Mouse (Mus musculus) hindbrain, embryonic 13.5 days (tissue): ENCODE data around the gene Tspan14. TPM values are rescaled to one million over a fixed set of nuclear protein-coding genes. Genes with fewer than 3 reads are reported as not detected.

Experiments used
- ATAC-seq: fragments of 200-750 bp; cut with Nextera tagmentation; 2 replicates; pipeline ENCODE4 v1.8.0; 2017; ENCODE audit warnings: moderate TSS enrichment; ENCODE audit not compliant: low FRiP score
- H3K27ac ChIP-seq: fragments of 300-500 bp; sonication (generic); 2 replicates; pipeline ENCODE4 v1.5.1; 2015; ENCODE audit warnings: inconsistent platforms, mild to moderate bottlenecking, moderate library complexity
- H3K27me3 ChIP-seq: fragments of 300-500 bp; sonication (generic); 2 replicates; pipeline ENCODE4 v1.6.1; 2015; ENCODE audit warnings: mild to moderate bottlenecking, inconsistent platforms
- H3K36me3 ChIP-seq: fragments of 300-500 bp; sonication (generic); 2 replicates; pipeline ENCODE4 v1.6.1; 2015; ENCODE audit warnings: mild to moderate bottlenecking, inconsistent platforms
- H3K4me1 ChIP-seq: fragments of 300-500 bp; sonication (generic); replicated peaks from 2 replicates; pipeline ENCODE4 v1.6.1; 2015; ENCODE audit warnings: inconsistent platforms
- H3K4me2 ChIP-seq: fragments of 300-500 bp; sonication (generic); 2 replicates; pipeline ENCODE4 v1.6.1; 2015; ENCODE audit warnings: inconsistent platforms, mild to moderate bottlenecking, moderate library complexity
- H3K4me3 ChIP-seq: fragments of 300-500 bp; sonication (generic); 2 replicates; pipeline ENCODE4 v1.5.1; 2015; ENCODE audit warnings: mild to moderate bottlenecking, inconsistent platforms
- H3K9ac ChIP-seq: fragments of 300-500 bp; sonication (generic); 2 replicates; pipeline ENCODE4 v1.6.1; 2015; ENCODE audit warnings: mild to moderate bottlenecking, inconsistent platforms
- H3K9me3 ChIP-seq: fragments of 300-500 bp; sonication (generic); 2 replicates; pipeline ENCODE4 v1.6.1; 2016; ENCODE audit warnings: inconsistent platforms
- WGBS: fragments of 180-500 bp; shearing (Covaris S2); methylation state at CpG from one replicate; pipeline ENCODE4 v1.1.7; 2015; 5-methylcytosine and 5-hydroxymethylcytosine counted together
- polyA plus RNA-seq: library from polyadenylated mRNA; unstranded; fragments of >200 nt; fragmentation: Nextera tagmentation; extraction: Ambion mirVana; gene quantifications from 2 replicates; pipeline ENCODE4 v1.2.1, GENCODE M21; 2015

Tspan14 gene
- polyA plus RNA-seq, 1 experiment from 2014 or later, result 77.0 TPM

DNA sequence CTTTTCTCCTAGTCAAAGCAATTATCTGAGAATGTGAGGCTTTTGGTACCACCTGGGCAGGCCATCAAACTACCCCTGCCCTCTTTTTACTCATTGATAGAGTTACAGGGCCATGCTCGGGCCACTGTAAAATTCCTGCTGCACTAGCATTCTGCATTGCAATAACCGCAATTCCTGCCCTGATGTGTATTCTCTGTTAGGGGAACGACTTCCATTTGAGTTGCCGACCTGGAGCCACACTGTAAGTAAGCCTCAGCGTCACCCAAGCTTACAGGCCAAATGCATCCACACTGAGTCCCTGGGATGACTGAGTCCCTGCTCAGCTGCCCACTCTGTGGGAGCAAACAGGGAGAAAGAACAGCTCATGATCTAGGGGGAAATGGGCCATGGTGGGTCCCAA lies 35.0 kb upstream of the Tspan14 start:
- H3K27me3 ChIP-seq, result no peaks in the 10 kb centered on the region
- H3K27ac ChIP-seq, result no peak overlapping the region
- H3K4me1 ChIP-seq, result peaks cover 17% of the 10 kb centered on the region
- ATAC-seq, result no peak
- no peak overlapping the region for H3K4me3 ChIP-seq
- H3K9me3 ChIP-seq, result no peaks in the 10 kb centered on the region
- H3K36me3 ChIP-seq, result peaks cover 52% of the 10 kb centered on the region
- no peak overlapping the region for H3K9ac ChIP-seq
- no peak overlapping the region for H3K4me2 ChIP-seq
- 91% methylated on average over 5 of the region's 5 CpGs for WGBS

DNA sequence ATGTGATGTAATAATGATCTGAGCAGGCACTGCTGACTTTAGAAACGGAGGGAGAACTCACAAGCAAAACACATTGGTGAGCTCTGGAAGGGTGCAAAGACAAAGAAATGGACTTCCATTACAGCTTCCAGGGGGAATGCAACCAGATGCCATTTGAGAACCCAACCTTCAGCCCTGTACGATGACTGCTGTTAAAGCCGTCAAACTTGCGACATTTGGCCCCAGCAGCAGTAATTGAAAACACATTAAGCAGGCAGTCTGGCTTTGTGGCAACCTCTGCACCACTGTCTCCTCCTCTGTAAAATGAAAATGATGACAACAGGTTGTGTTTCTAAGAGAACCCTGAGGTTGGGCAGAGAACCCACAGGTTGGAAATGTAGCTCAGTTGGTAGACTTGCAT lies 34.2 kb upstream of the Tspan14 start:
- Histone ChIP-seq H3K4me3 (no peak overlapping the region), H3K36me3 (peaks cover 59% of the 10 kb centered on the region), H3K9me3 (no peaks in the 10 kb centered on the region), H3K27ac (no peak overlapping the region), H3K27me3 (no peaks in the 10 kb centered on the region), H3K4me2 (no peak overlapping the region), H3K9ac (no peak overlapping the region), H3K4me1 (peaks cover 17% of the 10 kb centered on the region)
- ATAC-seq, result no peak
- WGBS, result 84% methylated on average over 4 of the region's 4 CpGs

DNA sequence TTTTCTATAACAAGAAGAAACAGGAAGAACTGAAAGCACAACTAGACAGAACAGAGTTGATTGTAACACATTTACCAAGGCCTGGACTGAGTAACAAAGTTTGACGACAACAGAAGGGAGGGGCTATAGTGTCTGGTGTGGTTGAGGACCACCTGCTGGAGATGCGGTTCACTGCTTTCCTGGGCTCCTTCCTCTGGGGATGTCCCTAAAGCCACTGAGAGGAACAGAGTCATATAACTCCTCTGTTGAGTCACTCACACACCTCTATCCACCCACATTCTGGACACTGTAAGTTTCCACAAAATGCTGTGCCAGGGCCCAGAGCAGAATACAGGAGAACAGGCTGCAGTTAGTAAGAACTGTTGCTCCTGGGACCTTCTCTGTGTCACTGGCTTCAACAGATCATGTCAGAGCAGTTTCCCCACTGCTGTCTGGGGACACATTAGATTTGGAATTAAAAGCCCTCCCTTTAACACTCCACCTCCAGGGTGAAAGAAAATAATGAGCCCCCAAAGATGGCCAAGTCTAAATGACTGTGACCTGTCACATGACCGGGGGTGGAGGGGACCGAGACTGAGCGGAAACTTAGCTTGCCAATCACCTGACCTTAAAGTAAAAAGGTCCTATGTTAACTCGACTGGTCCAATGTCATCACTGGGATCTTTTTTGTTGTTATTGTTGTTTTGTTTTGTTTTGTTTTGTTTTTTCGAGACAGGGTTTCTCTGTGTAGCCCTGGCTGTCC lies 33.5 kb upstream of the Tspan14 start:
- H3K36me3 ChIP-seq, result peaks cover 65% of the 10 kb centered on the region
- WGBS, result 85% methylated on average over 7 of the region's 7 CpGs
- H3K4me1 ChIP-seq, result peaks cover 16% of the 10 kb centered on the region
- H3K4me3 ChIP-seq, result no peak overlapping the region
- no peak overlapping the region for H3K9ac ChIP-seq
- H3K4me2 ChIP-seq, result no peak overlapping the region
- no peaks in the 10 kb centered on the region for H3K9me3 ChIP-seq
- no peaks in the 10 kb centered on the region for H3K27me3 ChIP-seq
- H3K27ac ChIP-seq, result no peak overlapping the region
- no peak for ATAC-seq

DNA sequence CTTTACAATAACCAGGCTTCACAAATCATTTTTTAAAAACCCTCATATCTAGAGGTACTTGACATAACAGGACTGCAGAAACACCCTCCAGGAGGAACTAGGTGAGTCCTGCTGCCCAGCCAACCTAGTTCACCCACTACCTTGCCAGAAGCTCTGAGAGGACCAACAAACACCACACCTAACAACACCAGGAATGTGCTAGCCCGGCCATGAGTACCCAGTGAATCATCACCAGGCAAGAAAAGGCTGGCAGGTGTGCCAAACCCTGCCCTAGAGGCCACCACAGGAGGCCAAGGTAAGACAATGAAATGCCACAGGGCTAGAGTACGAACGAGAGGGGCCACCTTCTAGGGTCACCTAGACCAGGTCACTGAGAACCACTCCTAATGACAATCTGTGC lies 29.6 kb upstream of the Tspan14 start:
- Histone ChIP-seq H3K27ac (no peak overlapping the region), H3K36me3 (peaks cover 76% of the 10 kb centered on the region), H3K4me1 (no peaks in the 10 kb centered on the region), H3K27me3 (no peaks in the 10 kb centered on the region), H3K4me2 (no peak overlapping the region), H3K9me3 (no peaks in the 10 kb centered on the region), H3K4me3 (no peak overlapping the region), H3K9ac (no peak overlapping the region)
- ATAC-seq, result no peak
- WGBS, result 82% methylated on average over 3 of the region's 3 CpGs

DNA sequence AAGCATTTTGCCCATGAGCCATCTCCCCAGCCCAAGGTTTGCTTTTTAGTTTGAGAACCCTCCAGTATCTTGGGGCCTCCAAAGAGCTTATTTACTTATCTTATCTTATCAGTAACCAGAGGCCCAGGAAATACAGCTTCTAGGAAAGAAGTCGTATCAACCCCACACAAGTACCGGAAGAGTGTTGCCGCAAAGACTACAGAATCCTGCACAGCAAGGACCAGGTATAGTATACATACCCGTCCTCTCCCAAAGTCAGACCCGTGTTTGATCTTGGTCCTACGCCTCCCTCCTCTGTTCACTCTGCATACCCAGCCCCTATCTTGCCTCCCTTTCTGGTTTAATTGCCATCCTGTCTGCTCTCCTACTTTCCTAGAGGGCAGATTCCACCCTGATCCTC lies 25.9 kb upstream of the Tspan14 start:
- no peak overlapping the region for H3K4me3 ChIP-seq
- no peaks in the 10 kb centered on the region for H3K4me1 ChIP-seq
- no peak for ATAC-seq
- no peak overlapping the region for H3K27ac ChIP-seq
- peaks cover 43% of the 10 kb centered on the region for H3K36me3 ChIP-seq
- H3K9me3 ChIP-seq, result no peaks in the 10 kb centered on the region
- no peak overlapping the region for H3K9ac ChIP-seq
- no peak overlapping the region for H3K4me2 ChIP-seq
- H3K27me3 ChIP-seq, result no peaks in the 10 kb centered on the region
- 87% methylated on average over 6 of the region's 6 CpGs for WGBS

DNA sequence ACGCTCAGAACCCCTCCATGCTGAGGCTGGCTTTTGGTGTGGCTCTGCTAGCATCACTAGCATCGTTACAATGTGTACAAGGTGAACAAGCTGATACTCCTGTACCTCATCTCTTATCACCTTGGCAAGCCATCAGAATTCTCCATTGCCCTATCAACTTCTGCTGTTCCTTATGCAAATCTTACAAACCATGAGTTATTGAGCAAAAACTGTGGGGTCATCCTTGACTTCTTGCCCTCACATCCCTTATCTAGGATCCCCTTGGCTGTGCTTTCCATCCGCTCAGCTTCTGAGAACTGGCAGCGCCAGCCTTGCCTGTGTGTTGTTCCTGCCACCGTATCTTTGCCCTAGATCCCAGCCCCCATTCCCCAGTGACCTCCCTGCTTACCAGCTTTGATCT lies 22.2 kb upstream of the Tspan14 start:
- Histone ChIP-seq H3K27me3 (no peaks in the 10 kb centered on the region), H3K36me3 (peaks cover 10% of the 10 kb centered on the region)
- 91% methylated on average over 5 of the region's 5 CpGs for WGBS

DNA sequence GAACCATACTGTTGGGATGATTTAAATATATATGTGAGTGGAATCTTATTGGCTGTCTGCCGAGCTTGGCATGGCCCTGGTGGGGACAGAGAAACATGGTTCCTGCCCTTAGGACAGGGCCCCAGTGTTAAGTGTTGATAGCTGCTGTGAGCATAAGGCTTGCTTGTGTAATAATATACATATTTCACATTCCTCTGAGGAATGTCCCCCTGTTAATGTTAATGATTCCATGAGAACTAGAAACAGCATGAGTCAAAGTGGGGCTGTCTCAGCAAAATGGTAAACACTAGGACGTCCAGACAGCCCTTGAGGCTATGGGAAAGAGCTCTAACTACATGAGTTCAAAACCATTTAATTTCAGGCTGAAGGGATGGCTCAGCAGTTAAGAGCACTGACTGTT lies 20.6 kb upstream of the Tspan14 start:
- H3K4me3 ChIP-seq, result no peak overlapping the region
- no peaks in the 10 kb centered on the region; the same call in 1 of the 2 replicates for H3K9me3 ChIP-seq
- no peaks in the 10 kb centered on the region for H3K4me1 ChIP-seq
- 87% methylated on average over 2 of the region's 2 CpGs for WGBS
- no peak overlapping the region for H3K4me2 ChIP-seq
- H3K9ac ChIP-seq, result no peak overlapping the region
- no peak for ATAC-seq
- H3K36me3 ChIP-seq, result no peaks in the 10 kb centered on the region
- H3K27ac ChIP-seq, result no peak overlapping the region
- H3K27me3 ChIP-seq, result no peaks in the 10 kb centered on the region

More for the DNA sequence above, 22.2 kb upstream of the Tspan14 start:
- no peak overlapping the region for H3K4me2 ChIP-seq
- H3K9me3 ChIP-seq, result no peaks in the 10 kb centered on the region; the same call in 1 of the 2 replicates
- H3K4me1 ChIP-seq, result no peaks in the 10 kb centered on the region
- ATAC-seq, result no peak
- no peak overlapping the region for H3K9ac ChIP-seq
- H3K4me3 ChIP-seq, result no peak overlapping the region
- H3K27ac ChIP-seq, result no peak overlapping the region

DNA sequence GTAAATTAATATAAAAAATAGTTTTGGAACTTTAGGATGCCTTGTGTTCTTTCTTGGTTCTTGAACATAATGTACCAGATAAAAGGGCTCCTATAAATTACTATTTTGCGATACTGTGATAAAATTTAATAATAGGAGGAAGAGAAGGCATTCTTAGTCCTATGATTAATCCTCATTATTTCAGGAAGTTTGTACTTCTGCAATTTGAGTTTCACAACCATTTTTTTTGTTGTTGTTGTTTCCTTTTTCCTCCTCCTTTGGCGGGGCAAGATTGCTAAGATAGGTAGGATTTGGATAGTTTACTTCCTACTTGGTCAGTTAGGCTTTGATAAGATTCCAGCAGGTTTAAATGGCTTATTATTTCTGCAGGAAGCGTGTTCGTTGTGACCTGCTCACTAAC lies 19.0 kb upstream of the Tspan14 start:
- ATAC-seq, result no peak
- Histone ChIP-seq H3K4me3 (no peak overlapping the region), H3K27me3 (no peaks in the 10 kb centered on the region), H3K9ac (no peak overlapping the region), H3K4me1 (no peaks in the 10 kb centered on the region), H3K27ac (no peak overlapping the region), H3K4me2 (no peak overlapping the region), H3K36me3 (no peaks in the 10 kb centered on the region), H3K9me3 (no peaks in the 10 kb centered on the region; the same call in 1 of the 2 replicates)
- 94% methylated on average over 4 of the region's 4 CpGs for WGBS

DNA sequence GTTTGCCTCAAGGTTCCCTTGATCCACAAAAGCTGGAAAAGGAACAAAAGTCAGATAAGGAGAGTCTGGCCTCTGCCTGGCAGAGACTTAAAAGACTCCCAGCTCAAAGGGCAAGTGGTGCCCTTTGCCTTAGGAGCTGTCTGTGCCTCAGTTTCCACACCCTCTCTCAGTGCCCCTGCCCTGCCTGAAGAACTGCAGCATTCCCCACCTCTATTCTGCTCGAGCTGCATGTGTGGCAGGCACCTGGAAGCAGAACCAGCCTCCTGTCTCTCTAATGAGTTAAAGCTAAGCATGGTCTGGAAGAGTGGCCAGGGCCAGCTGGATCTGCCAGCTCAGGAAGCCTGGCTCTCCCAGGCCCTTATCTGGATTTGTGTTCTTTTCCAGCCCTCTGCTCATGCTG lies 13.1 kb upstream of the Tspan14 start:
- H3K9me3 ChIP-seq, result no peaks in the 10 kb centered on the region
- no peak overlapping the region for H3K4me2 ChIP-seq
- H3K9ac ChIP-seq, result no peak overlapping the region
- H3K27ac ChIP-seq, result no peak overlapping the region
- 68% methylated on average over 1 of the region's 1 CpGs for WGBS
- no peak for ATAC-seq
- no peak overlapping the region for H3K4me3 ChIP-seq
- no peaks in the 10 kb centered on the region for H3K27me3 ChIP-seq
- H3K36me3 ChIP-seq, result no peaks in the 10 kb centered on the region
- no peaks in the 10 kb centered on the region for H3K4me1 ChIP-seq

DNA sequence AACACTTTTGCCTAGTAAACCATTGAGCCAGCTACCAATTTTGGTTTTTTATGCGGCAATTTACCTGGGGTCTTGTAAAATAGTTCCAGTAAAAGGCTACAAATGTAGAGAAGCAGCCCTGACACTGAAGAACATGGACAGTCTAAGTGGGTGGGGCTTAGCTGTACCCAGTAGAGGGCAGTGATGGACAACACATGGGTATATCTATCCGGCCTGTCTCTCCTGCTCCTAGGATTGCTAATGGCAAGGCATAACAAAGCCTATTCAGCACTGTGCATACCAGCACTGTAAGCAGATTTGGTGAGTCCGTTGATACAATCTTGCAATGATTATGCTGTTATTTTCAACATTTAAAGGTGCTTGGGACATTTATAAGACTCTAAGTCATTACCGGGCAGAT lies 12.4 kb upstream of the Tspan14 start:
- no peak overlapping the region for H3K4me3 ChIP-seq
- no peak overlapping the region for H3K27ac ChIP-seq
- H3K4me2 ChIP-seq, result no peak overlapping the region
- H3K36me3 ChIP-seq, result no peaks in the 10 kb centered on the region
- peak; percentile 71 for ATAC-seq
- H3K9me3 ChIP-seq, result no peaks in the 10 kb centered on the region
- H3K27me3 ChIP-seq, result no peaks in the 10 kb centered on the region
- no peaks in the 10 kb centered on the region for H3K4me1 ChIP-seq
- no peak overlapping the region for H3K9ac ChIP-seq
- 50% methylated on average over 4 of the region's 4 CpGs for WGBS

DNA sequence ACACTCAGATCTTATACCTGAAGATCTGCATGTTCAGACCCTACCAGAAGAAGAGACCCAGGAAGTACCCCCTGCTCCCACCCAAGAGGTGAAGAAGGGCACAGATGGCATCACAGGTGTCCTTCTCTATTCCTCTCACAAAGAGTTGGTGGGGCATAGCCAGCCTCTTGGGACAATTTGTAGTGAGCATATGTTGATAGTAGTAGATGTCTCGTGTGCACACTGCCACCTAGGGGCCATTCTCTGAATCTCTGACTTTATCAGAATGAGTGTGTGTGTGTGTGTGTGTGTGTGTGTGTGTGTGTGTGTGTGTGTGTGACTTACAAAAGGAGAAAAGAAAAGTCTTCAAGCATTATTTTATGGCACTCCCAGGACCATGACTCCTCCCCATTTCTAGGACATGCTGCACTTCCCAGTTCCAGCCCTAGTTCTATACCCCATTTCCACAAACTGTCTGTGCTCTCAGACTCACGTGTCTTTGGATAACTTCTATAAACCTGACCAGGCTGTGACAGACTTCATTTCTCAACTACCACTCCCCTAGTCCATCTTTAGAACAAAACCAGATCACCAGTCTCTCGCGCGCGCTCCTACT lies 8.6 kb upstream of the Tspan14 start:
- ATAC-seq, result peak; percentile 67
- H3K36me3 ChIP-seq, result no peaks in the 10 kb centered on the region
- no peak overlapping the region for H3K27ac ChIP-seq
- no peaks in the 10 kb centered on the region for H3K9me3 ChIP-seq
- H3K4me1 ChIP-seq, result no peaks in the 10 kb centered on the region
- no peak overlapping the region for H3K4me2 ChIP-seq
- H3K4me3 ChIP-seq, result no peak overlapping the region
- no peak overlapping the region for H3K9ac ChIP-seq
- WGBS, result 74% methylated on average over 6 of the region's 6 CpGs
- H3K27me3 ChIP-seq, result no peaks in the 10 kb centered on the region

DNA sequence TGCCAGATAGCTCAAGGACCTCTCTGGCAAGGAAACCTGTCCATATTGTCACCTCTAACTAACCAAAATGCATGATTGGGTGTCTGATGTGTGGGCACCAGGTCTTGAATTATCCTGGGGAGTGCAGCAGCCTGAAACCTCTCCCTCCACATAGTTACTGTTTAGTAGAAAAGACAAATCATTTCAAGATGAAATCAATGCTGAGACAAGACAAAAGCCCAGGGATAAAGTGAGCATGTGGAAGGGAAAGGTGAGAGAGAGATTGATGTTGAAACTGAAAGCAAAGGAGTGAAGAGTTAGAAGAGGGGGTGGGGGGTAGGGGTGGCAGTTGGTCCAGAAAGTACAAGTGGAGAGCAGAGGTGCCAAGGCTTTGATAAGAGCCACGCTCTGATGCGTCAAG lies 1.4 kb upstream of the Tspan14 start:
- Histone ChIP-seq H3K9ac (peak overlapping the region; percentile 73; the same call in 1 of the 2 replicates), H3K27ac (no peak overlapping the region), H3K27me3 (no peaks in the 10 kb centered on the region), H3K4me2 (peak overlapping the region; percentile 93), H3K36me3 (no peaks in the 10 kb centered on the region), H3K4me3 (peak overlapping the region; percentile 92; the same call in 1 of the 2 replicates), H3K9me3 (no peaks in the 10 kb centered on the region), H3K4me1 (peaks cover 37% of the 10 kb centered on the region)
- WGBS, result 70% methylated on average over 2 of the region's 2 CpGs
- no peak for ATAC-seq

DNA sequence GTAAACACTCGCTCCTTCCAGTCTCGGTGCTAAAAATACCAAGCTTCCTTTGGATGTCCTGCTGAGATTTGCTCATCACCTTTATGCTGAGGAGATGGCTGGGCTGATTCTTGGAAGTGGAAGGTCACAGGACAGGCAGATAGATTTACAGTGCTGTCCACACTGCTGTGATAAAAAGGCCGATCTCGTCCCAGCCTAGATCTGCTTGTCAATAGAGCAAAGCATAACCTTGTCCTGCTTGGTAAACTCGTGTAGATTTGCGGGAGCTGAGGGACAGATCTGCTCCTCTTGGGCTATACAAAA lies 942 bp upstream of the Tspan14 start:
- Histone ChIP-seq H3K4me1 (peaks cover 42% of the 10 kb centered on the region), H3K4me3 (peak overlapping the region; percentile 92), H3K4me2 (peak overlapping the region; percentile 93), H3K9ac (peak overlapping the region; percentile 73), H3K36me3 (no peaks in the 10 kb centered on the region), H3K27ac (peak overlapping the region; percentile 91), H3K27me3 (no peaks in the 10 kb centered on the region), H3K9me3 (no peaks in the 10 kb centered on the region)
- ATAC-seq, result no peak; the same call in 1 of the 2 replicates
- 5% methylated on average over 6 of the region's 6 CpGs for WGBS
